Mouse (Mus musculus): ENCODE data around the gene Card10.

Card10 gene

GRCm38 (mm10) chr15:78834233-78835005 lies 31.6 kb upstream of the Card10 start:
- DNase-seq (ENCODE audit: low read depth, low spot score), result no peak

- DNase-seq (ENCODE audit: low read depth, low spot score), result no peak
Observed at GRCm38 (mm10) chr15:78833582-78833981, 30.7 kb upstream of the Card10 start.

- no peak for DNase-seq (ENCODE audit: low read depth, low spot score)
Observed at GRCm38 (mm10) chr15:78832701-78833123, 29.9 kb upstream of the Card10 start.

GRCm38 (mm10) chr15:78831720-78832657 lies 29.1 kb upstream of the Card10 start:
- no peak for DNase-seq (ENCODE audit: low read depth, low spot score)

- DNase-seq (ENCODE audit: low read depth, low spot score), result no peak
Observed at GRCm38 (mm10) chr15:78830742-78831719, 28.2 kb upstream of the Card10 start.

GRCm38 (mm10) chr15:78829636-78830035 lies 26.8 kb upstream of the Card10 start:
- DNase-seq (ENCODE audit: low read depth, low spot score), result no peak

GRCm38 (mm10) chr15:78828315-78828714 lies 25.5 kb upstream of the Card10 start:
- DNase-seq (ENCODE audit: low read depth, low spot score), result no peak

GRCm38 (mm10) chr15:78826213-78827204 lies 23.7 kb upstream of the Card10 start:
- DNase-seq (ENCODE audit: low read depth, low spot score), result no peak

GRCm38 (mm10) chr15:78816074-78816391 lies 13.2 kb upstream of the Card10 start:
- no peak for DNase-seq (ENCODE audit: low read depth, low spot score)

GRCm38 (mm10) chr15:78815314-78816073 lies 12.7 kb upstream of the Card10 start:
- DNase-seq (ENCODE audit: low read depth, low spot score), result no peak

- no peak for DNase-seq (ENCODE audit: low read depth, low spot score)
Observed at GRCm38 (mm10) chr15:78813603-78814002, 10.8 kb upstream of the Card10 start.

- DNase-seq (ENCODE audit: low read depth, low spot score), result no peak
Observed at GRCm38 (mm10) chr15:78810146-78810545, 7.3 kb upstream of the Card10 start.

- no peak for DNase-seq (ENCODE audit: low read depth, low spot score)
Observed at GRCm38 (mm10) chr15:78809739-78810138, 6.9 kb upstream of the Card10 start.

GRCm38 (mm10) chr15:78808980-78809379 lies 6.1 kb upstream of the Card10 start:
- no peak for DNase-seq (ENCODE audit: low read depth, low spot score)

- DNase-seq (ENCODE audit: low read depth, low spot score), result no peak
Observed at GRCm38 (mm10) chr15:78807141-78807540, 4.3 kb upstream of the Card10 start.

- DNase-seq (ENCODE audit: low read depth, low spot score), result no peak
Observed at GRCm38 (mm10) chr15:78806614-78807013, 3.8 kb upstream of the Card10 start.

GRCm38 (mm10) chr15:78805351-78805750 lies 2.5 kb upstream of the Card10 start:
- DNase-seq (ENCODE audit: low read depth, low spot score), result no peak

- DNase-seq (ENCODE audit: low read depth, low spot score), result no peak
Observed at GRCm38 (mm10) chr15:78804326-78804725, 1.5 kb upstream of the Card10 start.

- DNase-seq (ENCODE audit: low read depth, low spot score), result no peak
Observed at GRCm38 (mm10) chr15:78803499-78803900, 658 bp upstream of the Card10 start.
